Mouse (Mus musculus) common myeloid progenitor, adult 5-6 weeks (primary cell): ENCODE results near the gene 1190005I06Rik. TPM values are rescaled to one million over a fixed set of nuclear protein-coding genes. Genes with fewer than 3 reads are reported as not detected.

Experiments
- ATAC-seq: replicated peaks from 2 replicates; pipeline ENCODE4 v1.8.0; 2016; ENCODE audit warnings: low read depth, mild to moderate bottlenecking, moderate TSS enrichment, inconsistent platforms; ENCODE audit not compliant: poor library complexity, severe bottlenecking
- total RNA-seq: library from RNA; stranded (forward); fragments of 200-1000, 187-1606 nt; gene quantifications from 2 replicates; pipeline ENCODE4 v1.2.3, GENCODE M21; 2017

Gene 1190005I06Rik
- total RNA-seq, 1 experiment from 2014 or later: 1.2 TPM

DNA sequence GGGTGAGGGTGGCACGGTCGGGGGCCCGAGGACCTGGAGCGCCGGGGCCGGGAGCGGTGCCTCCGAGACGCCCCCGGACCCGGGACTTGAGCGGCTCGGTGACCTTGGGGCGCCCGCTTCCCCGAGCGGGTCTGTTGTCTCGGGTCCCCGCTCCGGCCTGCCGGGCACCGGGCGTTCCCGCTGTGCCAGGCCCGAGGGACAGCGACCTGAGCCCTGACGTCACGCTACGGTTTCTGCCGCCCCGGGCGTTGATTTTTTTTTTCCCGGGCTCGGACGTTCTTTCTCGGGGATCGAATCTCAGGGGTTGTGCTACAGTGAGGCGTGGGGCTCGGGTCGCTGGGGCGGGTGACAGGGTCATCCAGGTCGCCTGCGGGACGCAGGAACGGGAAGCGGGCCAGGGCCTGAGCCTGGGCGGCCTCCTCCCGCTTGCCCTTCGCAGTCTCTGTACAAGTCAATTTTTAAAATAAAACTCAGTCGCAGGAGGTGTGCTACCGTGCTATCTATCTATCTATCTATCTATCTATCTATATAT lies 21.0 kb upstream of the 1190005I06Rik start, which contains the start of gene Emc8:
Emc8 (minus strand) TSS at position 200 of the 532 bp plus-strand sequence.
- no peak for ATAC-seq

DNA sequence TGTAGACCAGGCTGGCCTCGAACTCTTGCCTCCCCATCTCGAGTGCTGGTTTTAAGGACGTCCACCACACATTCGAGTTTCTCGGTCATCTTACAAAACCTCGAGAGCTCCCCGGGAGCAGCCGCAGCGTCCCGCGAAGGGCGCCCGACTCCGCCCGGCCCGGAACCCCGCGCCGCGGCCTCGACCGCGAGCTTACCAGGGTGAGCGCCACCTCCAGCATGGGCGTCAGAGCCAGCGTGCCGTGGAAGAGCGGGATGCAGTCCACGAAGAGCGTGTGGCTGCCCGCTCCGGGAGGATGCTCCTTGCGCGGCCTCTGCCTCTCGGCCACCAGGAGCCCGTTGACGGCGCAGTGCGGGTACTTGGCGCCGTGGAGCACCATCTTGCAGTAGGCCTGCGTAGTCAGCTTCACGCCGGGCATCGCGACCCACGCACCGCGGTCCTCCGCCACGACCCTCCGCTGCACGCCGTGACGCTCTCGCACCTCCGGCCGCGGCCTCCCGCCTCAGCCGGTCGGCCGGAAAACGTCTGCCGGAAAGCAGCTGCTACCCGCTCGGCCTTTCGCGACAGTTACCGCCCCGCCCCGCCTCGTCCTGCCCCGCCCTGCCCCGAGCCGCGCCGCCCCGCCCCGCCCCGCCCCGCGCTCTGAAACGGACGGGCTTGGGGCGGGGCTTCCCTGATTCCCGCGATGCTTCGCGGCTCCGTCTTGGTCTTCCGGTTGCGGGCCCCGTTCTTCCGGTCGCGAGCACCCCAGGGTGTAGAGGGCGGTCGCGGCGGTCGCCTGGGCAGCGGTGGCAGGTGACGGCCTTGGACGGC lies 20.3 kb upstream of the 1190005I06Rik start, which contains the start of the genes Gm27021 and Cox4i1:
Gm27021 (minus strand) TSS at position 519 of the 813 bp plus-strand sequence.
Cox4i1 (plus strand) TSS at position 662 of the 813 bp plus-strand sequence.
- ATAC-seq: peak; percentile 82

DNA sequence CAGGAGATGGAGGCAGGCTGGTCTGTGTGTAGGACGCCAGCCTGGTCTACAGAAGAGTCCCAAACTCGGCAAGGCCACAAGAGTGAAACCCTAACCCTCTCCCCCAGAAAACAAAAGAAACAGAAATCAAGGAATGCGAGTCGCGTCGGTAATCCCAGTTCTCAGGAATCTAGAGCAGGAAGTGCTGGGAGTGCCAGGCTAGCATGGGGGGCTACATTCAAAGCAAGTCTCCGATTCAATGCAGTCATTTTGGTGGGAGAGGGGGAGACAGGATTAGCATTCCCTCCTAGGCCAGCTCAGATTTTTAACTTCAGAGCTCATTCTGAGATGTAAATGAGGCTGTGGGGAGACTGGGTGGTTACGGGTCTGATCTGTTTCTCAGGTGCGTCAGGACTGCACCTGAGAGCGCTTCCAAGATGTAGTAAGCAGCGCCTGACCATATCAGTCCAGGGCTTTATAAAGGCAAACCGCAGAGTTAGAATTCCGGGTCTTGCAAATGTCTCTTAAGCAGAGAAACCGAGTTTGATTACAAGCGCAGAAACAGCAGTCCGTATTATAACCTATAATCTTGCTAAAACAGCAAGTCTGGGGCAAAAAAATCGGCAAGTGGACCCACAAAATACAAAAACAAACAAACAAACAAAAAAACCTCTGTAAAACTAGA lies 19.5 kb upstream of the 1190005I06Rik start:
- no peak for ATAC-seq

DNA sequence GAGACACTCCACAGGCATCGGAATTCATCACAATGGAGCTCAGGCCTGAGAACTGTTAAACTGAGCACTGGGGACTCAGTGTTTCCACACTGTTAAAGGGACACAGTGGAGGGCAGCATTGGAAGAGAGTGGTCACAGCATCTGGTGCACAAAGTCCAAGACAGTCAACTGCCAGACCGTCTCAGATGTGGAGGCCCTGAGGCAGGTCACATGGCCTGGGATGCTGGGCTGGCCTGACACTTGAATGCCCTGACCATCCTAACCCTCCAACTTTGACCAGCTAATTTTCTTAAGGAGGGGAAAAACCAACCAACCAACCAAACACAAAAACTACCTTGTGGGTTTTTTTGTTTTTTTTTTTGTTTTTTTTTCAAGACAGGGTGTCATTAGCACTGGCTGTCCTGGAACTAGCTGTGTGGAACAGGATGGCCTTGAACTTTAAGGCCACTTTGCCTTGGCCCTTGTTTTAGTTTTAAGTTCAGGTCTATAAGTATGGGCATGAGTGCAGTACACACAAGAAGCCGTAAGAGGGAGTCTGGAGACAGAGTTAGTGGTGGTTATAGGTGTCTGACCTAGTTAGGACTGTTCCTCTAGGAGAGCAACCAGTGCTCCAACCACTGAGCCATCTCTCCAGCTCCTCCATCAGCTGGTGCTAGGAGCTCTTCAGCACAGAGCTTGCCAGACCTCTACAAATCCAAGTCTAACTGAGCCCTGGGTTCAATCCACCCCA lies 18.5 kb upstream of the 1190005I06Rik start:
- ATAC-seq: no peak

DNA sequence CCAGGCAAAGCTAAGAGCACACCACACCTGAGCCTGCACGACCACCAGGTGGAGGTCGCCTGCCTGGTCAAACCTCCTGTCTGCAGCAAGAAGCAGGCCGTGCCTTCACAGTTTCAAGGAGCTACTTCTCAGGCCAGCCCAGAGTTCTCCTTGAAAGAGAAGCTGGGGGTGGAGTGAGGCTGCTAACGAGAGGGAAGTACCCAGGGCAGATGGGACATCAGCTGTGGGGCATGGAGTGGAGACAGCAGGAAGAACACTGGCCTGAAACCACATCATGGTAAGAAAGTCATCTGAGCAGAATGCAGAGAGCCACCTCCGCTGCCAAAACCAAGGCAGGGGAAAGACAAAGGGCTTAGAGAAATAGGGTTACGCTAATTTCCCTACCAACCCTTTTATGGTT lies 17.1 kb upstream of the 1190005I06Rik start:
- ATAC-seq: peak; percentile 40

DNA sequence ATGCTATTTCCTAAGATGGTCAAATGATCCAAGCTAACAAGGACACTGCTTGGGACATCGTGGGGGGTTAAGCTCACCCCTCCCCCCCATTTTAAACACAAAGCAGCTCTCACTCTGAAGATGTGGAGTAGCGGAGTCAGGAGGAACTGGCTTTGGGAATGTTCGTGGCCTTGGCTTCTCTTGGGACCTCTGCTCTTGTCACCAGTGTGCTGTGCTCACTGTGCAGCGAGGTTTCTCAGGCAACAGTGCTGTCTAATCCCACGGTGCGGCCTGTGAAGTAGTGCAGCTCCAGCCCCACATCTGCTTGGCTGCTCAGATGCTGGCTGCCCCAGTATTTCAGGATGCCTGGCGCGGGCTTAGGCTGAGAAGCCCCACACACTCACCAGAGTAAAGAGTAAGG lies 10.0 kb upstream of the 1190005I06Rik start:
- ATAC-seq: no peak

DNA sequence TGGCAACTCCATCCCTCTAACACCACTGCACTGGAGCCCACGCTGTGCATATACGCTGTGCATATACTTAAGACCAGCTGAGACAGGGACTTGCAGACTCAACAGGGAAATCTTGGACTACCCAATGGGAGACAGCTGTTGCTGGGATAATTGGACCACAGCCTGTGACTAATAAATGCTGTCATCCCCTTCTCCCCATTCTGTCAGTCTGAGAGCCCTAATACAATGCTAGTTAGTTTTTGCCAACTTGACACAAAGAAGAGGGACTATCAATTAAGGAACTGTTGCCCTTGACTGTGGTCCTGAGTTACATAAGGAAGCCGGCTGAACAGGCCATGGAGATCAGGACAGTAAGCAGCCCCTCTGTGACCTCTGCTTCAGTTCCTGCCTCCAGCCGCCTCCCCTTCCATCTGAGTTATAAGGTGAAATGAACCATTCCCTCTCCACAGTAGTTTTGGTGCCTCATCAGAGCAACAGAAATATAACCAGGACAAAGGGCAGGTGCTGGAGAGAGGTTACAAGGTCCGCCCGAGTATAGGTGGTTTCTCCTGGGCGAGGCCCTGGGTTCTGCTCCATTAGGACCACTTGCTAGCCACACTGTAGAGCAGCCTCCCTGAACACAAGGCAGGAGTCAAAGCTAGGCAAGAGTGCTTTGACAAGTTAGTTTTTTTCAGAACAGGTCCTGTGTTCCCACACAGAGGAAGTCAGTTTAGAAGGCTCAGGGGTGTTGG lies 9.1 kb upstream of the 1190005I06Rik start:
- ATAC-seq: no peak

DNA sequence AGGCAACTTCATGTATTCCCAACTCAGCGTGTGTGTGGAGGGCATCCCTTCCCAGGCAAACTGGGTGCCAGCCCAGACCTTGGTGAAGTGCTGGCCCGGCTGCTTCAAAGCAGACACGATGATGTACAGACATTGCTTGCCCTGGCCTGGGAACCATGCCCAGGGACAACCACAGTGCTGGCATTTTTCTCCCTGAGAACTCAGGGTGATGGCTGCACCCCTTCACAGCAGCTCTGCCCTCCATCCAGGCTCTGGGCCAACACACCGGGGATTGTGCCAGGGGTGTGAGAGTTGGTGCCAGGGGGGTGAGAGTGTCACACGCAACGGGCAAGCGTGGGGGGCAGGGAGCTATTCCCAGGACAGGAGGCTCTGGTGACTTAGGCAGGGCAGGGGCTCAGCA lies 2.8 kb downstream of the 1190005I06Rik start:
- no peak for ATAC-seq

DNA sequence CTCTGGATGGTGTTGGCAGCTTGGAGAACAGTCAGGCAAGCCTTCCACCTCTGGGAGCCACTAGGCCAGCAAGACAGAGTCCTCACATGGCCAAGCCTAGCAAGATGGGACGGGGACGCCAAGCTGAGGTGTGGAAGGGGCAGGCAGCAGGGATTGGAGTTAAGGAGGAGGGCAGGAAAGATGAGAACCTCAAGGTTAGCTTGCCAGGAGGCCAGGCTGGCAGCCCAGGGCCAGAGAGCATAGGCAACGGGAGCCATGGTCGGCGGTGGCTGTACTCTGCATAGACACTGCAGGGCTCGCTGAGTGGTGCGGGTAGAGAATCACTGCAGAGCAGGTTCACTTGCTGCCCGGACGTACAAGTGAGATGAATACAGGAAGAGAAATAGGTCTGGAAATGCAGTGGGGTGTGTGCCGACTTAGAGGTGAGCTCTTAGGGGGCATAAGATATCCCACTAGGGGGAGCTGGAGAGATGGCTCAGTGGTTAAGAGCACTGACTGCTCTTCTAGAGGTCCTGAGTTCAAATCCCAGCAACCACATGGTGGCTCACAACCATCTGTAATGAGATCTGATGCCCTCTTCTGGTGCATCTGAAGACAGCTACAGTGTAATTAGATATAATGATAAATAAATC lies 5.3 kb downstream of the 1190005I06Rik start:
- no peak for ATAC-seq

DNA sequence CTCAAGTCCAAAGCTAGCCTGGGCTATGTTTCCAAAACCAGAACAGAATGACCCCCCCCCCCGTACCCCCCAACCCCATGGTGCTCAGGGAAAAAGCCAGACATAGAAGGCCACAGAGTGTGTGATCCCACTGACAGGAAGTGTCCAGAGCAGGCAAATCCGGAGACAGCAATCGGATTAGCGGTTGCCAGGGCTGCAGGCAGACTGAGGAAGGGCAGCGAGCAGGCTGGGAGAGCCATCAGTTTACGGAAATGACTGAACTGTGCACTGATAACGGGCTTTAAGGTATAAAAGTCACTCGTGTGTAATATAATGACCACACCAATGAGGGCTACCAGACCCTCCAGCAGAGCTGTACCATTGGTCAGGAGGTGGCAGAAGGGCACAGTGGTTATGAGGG lies 6.2 kb downstream of the 1190005I06Rik start:
- no peak for ATAC-seq

DNA sequence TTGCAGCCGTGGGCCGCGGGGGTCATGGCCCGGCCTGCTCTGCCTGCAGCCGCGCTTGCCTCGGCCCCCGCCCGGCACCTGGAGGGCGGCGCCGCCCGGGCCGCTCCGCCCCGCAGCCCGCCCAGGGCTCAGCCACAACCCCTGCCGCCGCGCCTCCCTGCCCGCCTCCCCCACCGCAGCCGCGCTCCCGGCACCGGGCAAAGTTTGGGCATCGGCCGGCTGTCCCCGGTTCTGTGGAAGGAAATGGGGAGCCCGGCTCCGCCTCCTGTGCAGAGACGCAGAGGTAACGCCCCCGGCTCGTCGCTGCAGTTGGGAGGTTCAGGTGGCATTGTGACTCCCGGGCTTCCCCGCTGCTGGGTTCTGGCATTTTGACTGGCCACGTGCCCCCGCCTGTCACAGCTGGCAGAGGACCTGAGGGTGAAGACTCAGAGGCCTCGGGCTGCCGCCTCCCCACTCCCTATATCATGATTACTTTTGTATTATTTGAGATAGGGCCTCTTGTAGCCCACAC lies 13.0 kb downstream of the 1190005I06Rik start:
- peak; percentile 70 for ATAC-seq

DNA sequence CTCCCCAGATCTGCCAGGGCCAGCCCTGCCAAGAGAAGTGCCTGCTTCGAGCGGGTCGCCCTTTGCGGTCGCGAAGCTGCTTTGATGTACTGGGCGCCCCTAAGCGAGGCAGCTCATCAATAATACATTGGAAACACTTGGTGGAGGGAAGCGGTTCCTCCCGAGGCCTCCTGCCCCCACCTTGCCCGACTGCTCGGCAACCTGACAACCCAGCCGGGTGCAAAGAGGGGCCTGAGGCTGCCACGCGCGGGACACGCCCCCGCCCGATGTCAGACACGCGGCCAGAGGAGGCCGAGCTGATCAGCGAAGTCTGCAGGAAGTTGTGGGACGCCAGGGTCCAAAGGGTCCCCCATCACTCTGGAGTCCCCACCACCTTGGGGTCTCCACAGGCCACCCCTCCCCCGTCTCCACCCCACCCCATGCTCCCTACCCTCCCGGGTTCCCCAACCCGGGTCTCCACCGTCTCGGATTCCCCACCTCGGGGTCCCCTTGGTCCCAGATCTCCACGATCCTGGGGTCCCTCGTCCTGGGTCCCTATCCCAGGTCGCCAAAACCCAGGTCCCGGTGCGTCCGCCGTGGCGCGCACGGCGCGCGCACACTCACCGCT lies 13.7 kb downstream of the 1190005I06Rik start:
- ATAC-seq: peak; percentile 21; the same call in 1 of the 2 replicates

DNA sequence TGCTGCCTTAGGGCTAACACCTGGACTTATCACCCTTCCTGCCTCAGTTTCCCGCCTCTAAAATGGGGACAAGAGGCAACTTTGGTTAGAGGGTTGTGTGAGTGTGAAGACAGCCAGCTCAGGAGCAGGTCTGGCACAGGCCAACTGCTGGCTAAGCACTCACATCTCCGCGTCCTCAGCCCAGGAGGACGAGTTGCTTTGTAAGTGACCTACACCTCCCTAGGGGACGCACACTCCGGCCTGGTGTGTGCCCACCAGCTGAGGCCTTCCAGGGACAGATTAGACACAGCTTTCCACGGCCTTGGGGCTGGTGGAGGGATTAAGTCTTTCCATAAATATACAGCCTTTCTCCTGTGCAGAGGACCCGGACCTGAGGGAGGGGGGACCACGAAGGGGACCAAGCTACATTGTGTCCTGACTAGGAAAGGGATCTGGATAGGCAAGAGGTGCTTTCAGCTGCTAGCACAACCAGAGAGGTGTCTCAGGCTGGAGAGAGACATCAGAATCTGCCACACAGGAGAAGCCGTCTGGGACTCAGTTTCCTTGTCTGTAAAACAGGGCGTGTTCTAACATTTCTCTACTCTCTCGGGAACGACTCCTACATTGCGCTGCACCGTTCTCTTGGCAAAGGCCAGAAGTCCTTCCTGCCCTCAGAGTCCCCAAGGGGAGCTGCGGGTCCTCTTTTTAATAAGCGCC lies 14.3 kb downstream of the 1190005I06Rik start:
- ATAC-seq: no peak

DNA sequence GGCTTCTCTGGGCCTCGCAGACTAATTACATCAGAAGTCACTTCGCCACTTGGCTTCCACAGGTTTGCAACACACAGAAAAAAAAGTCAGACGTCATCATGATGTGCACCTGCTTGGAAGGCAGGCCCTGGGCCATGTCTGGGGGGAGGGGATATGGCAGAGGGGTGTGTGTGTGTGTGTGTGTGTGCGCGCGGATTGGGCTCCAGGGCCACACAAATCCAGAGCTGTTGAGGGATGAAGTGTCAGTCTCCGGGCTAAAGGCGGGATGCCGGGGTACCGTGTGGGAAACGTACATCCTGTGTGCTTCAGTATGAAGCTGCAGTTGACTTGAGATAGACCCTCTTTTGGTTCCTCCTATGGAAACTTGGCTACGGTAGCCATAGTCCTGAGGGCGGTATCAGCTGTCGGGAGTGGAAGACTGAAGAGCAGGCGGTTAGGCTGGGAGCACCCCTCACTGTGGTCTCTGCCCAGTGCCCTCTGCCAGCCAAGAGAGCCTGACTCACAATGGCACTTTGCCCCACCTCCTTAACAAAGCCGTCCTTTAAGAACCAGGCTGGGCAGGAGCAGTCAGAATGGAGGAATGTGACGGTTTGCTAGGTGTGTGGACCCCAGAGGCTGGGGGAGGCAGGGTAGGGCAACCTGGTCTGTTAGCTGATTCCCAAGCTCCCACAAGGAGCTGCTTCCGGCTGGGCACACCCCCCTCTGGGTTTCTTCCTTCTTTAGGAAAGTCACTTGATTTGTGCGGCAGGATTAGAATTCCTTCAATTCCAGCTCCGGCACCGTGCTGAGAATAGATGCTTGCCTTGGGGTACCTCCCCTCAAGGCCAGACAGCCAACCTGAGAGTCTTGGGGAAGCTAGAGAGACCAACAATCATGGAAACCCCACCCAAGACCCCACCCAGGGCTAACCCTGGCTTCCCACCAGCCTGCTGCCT lies 15.7 kb downstream of the 1190005I06Rik start:
- ATAC-seq: no peak

DNA sequence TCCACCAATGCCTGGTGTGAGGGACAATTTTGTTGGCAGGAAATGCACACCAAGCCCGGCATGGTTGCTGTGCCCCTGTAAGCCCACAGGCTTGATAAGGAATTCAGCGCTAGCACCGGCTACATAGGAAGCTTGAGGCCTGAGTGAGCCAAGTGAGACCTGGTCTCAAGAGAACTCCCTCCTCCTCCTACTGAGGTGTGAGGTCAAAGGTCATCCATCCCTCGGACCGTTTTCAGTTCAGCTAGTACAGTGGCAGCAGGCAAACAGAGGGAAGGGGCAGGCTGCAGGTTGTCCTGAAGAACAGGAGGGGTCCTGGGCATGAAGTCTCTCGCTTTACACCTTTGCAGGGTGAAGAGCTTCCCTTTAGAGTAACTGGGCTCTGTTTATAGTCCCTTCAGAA lies 16.6 kb downstream of the 1190005I06Rik start:
- no peak for ATAC-seq

DNA sequence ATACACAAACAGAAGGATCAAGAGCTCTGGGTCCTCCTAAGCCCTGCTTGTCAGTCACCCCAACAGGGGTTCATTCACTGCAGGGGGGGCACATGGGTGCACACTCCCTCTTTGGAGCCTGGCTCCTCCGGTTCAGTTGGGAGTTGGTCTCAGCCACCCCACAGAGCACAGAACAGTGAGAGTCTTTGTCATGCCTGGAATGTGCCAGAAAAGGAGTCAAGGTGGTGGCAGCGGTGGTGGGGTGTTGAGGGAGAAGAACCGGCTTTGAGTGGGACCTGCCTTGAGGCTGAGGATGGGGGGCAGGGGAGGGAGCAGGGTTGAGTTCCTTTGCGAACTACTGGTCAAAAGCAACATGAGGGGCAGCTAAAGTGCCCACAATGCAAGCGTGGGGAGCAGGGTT lies 17.4 kb downstream of the 1190005I06Rik start:
- ATAC-seq: no peak

DNA sequence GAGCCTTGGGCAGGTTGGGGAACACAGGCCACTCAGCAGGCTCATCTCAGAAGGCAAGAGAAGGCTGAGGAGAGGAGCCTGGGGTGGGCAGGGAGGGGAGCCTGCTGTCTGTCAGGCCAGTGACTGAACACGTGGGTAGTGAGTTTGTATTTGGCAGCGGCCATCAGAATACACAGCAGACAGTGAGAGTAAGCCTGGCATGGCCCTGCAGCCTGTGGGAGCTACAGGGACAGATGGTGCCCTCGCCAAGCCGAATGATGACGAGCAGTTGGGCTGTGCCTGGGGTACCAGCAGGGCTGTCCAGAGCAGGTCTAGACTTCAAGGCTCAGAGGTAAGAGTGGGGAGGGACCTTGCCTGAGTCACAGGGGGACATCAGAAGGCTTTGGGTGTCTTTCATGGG lies 20.1 kb downstream of the 1190005I06Rik start:
- no peak for ATAC-seq
